9 mouse cellular contexts compared by ENCODE assay signal in the genomic region with DNA sequence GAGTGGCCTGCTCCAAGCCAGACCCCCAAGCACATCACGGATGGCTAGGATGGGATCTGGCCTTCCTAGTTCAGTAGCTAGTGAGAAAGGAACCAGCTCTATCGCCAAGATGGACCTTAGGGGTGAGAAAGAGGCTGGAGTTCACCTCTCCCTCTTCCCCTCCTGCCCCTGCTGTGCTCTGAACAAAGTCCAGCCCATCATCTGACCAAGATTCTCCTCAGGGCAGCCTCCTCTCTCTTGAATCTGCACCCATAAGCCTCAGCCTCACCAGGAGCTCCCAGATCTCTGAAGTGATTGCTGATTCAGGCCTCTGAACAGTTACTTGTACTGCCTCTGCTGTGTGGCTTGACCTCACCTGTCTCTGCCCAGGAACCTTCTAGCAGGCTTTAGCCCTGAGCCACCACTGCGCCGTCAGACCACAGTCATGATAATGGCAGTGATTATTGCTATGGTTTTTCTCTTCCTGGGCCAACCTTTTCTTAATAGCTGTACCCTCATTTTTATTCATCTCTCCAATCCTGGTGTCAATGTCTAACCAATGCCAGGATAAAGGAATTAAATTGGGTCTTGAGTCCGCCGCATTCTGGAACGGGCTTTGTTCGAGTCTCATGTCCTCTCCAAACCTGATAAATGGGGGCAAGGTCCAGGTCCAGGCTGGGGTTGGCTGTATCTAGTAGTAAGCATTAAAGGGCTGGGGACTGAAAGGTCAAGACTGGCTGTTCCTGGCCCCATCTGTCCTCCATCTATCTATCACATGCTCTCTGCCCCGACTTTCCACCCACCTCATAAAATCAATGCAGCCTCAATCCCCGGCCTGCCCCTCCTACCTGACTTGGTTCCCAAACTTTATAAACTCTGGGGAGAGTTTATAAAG. TPM values are rescaled to one million over a fixed set of nuclear protein-coding genes. Genes with fewer than 3 reads are reported as not detected.
DNase-seq lines count a peak whose midpoint lies in the region; ATAC-seq lines count a peak whose summit lies in the region.
"Had no signal": no experiment of that assay in that cellular context is flagged by ENCODE, and none has a peak within 500 bp of the region (broad histone marks: within the 10 kb centered on the region; RNA-seq: fewer than 3 reads in every experiment).

No protein-coding gene starts in this region.

- H3K4me3 ChIP-seq in embryonic facial prominence, embryonic 12.5 days = no peak overlapping the region
- no peak overlapping the region for H3K4me3 ChIP-seq in embryonic facial prominence, embryonic 10.5 days
- H3K4me3 ChIP-seq in midbrain, embryonic 11.5 days (ENCODE audit: low read depth, low read length) = no peak overlapping the region
- no peak overlapping the region for H3K4me3 ChIP-seq in midbrain, embryonic 10.5 days
- H3K4me3 ChIP-seq in kidney, embryonic 16.5 days (ENCODE audit: low read length) = no peak overlapping the region
- H3K4me3 ChIP-seq in stomach, embryonic 15.5 days (replicated peaks) = no peak overlapping the region; the same call in 1 of the 2 replicates

- no peaks in the 10 kb centered on the region for H3K9me3 ChIP-seq in embryonic facial prominence, embryonic 12.5 days
- no peaks in the 10 kb centered on the region for H3K9me3 ChIP-seq in embryonic facial prominence, embryonic 10.5 days
- H3K9me3 ChIP-seq in midbrain, embryonic 11.5 days (ENCODE audit: control insufficient read depth, low read length) = no peaks in the 10 kb centered on the region
- no peaks in the 10 kb centered on the region for H3K9me3 ChIP-seq in midbrain, embryonic 10.5 days (replicated peaks)
- H3K9me3 ChIP-seq in kidney, embryonic 16.5 days (ENCODE audit: low read length) = no peaks in the 10 kb centered on the region
- H3K9me3 ChIP-seq in stomach, embryonic 15.5 days = no peaks in the 10 kb centered on the region
- H3K9me3 ChIP-seq: midbrain, embryonic 15.5 days had no signal

- peak overlapping the region; percentile 65; the same call in 1 of the 2 replicates for H3K4me2 ChIP-seq in embryonic facial prominence, embryonic 12.5 days (replicated peaks)
- H3K4me2 ChIP-seq in midbrain, embryonic 11.5 days = no peak overlapping the region
- H3K4me2 ChIP-seq in kidney, embryonic 16.5 days (replicated peaks; ENCODE audit: low read depth, low read length) = no peak overlapping the region
- peak overlapping the region; percentile 76 for H3K4me2 ChIP-seq in stomach, embryonic 15.5 days

- 0 out of 2 replicates have a peak, but pooled peaks cover 3% of the 10 kb centered on the region for H3K27me3 ChIP-seq in embryonic facial prominence, embryonic 12.5 days
- peaks cover 26% of the 10 kb centered on the region for H3K27me3 ChIP-seq in embryonic facial prominence, embryonic 10.5 days (replicated peaks; ENCODE audit: low read depth, poor library complexity, severe bottlenecking)
- no peaks in the 10 kb centered on the region for H3K27me3 ChIP-seq in midbrain, embryonic 11.5 days (ENCODE audit: control insufficient read depth, insufficient read depth, low read length)
- peaks cover 45% of the 10 kb centered on the region for H3K27me3 ChIP-seq in midbrain, embryonic 10.5 days (ENCODE audit: low read depth, poor library complexity, severe bottlenecking)
- H3K27me3 ChIP-seq in kidney, embryonic 16.5 days (ENCODE audit: insufficient read depth, low read length) = no peaks in the 10 kb centered on the region
- no peaks in the 10 kb centered on the region for H3K27me3 ChIP-seq in stomach, embryonic 15.5 days (replicated peaks)

- no peak for ATAC-seq in embryonic facial prominence, embryonic 12.5 days (ENCODE audit: insufficient number of reproducible peaks, insufficient read depth, low FRiP score, low TSS enrichment)
- ATAC-seq in midbrain, embryonic 11.5 days (ENCODE audit: low FRiP score) = no peak
- ATAC-seq in kidney, embryonic 16.5 days (ENCODE audit: low FRiP score, low TSS enrichment) = no peak
- no peak for ATAC-seq in stomach, embryonic 15.5 days (ENCODE audit: insufficient read depth, low FRiP score, low read depth)
- ATAC-seq: midbrain, embryonic 15.5 days had no signal

- 66% methylated on average over 10 of the region's 10 CpGs for WGBS in embryonic facial prominence, embryonic 12.5 days
- whole genome bisulfite sequencing in embryonic facial prominence, embryonic 10.5 days = 73% methylated on average over 10 of the region's 10 CpGs
- WGBS in midbrain, embryonic 11.5 days = 76% methylated on average over 10 of the region's 10 CpGs
- 74% methylated on average over 10 of the region's 10 CpGs for WGBS in midbrain, embryonic 10.5 days
- WGBS in kidney, embryonic 16.5 days = 63% methylated on average over 10 of the region's 10 CpGs
- WGBS in stomach, embryonic 15.5 days = 62% methylated on average over 10 of the region's 10 CpGs

- H3K4me1 ChIP-seq in embryonic facial prominence, embryonic 12.5 days = peaks cover 20% of the 10 kb centered on the region
- H3K4me1 ChIP-seq in embryonic facial prominence, embryonic 10.5 days = peaks cover 51% of the 10 kb centered on the region
- no peaks in the 10 kb centered on the region; the same call in 1 of the 2 replicates for H3K4me1 ChIP-seq in midbrain, embryonic 11.5 days (ENCODE audit: control insufficient read depth, insufficient read depth, low read length)
- peaks cover 35% of the 10 kb centered on the region for H3K4me1 ChIP-seq in midbrain, embryonic 10.5 days
- peaks cover 16% of the 10 kb centered on the region for H3K4me1 ChIP-seq in kidney, embryonic 16.5 days (ENCODE audit: insufficient read depth, low read length)
- peaks cover 15% of the 10 kb centered on the region; the same call in 1 of the 2 replicates for H3K4me1 ChIP-seq in stomach, embryonic 15.5 days

- no peak overlapping the region for H3K27ac ChIP-seq in embryonic facial prominence, embryonic 12.5 days
- no peak overlapping the region for H3K27ac ChIP-seq in embryonic facial prominence, embryonic 10.5 days (replicated peaks)
- no peak overlapping the region for H3K27ac ChIP-seq in midbrain, embryonic 11.5 days (ENCODE audit: low read depth, low read length)
- H3K27ac ChIP-seq in midbrain, embryonic 10.5 days (replicated peaks) = no peak overlapping the region
- no peak overlapping the region for H3K27ac ChIP-seq in kidney, embryonic 16.5 days (ENCODE audit: low read length)
- no peak overlapping the region; the same call in 1 of the 2 replicates for H3K27ac ChIP-seq in stomach, embryonic 15.5 days
- H3K27ac ChIP-seq: midbrain, embryonic 15.5 days had no signal

- H3K36me3 ChIP-seq in embryonic facial prominence, embryonic 12.5 days = no peaks in the 10 kb centered on the region
- no peaks in the 10 kb centered on the region for H3K36me3 ChIP-seq in embryonic facial prominence, embryonic 10.5 days (replicated peaks)
- no peaks in the 10 kb centered on the region for H3K36me3 ChIP-seq in midbrain, embryonic 11.5 days (ENCODE audit: control insufficient read depth, insufficient read depth, low read length)
- no peaks in the 10 kb centered on the region for H3K36me3 ChIP-seq in midbrain, embryonic 10.5 days
- H3K36me3 ChIP-seq in kidney, embryonic 16.5 days (ENCODE audit: insufficient read depth, low read length) = no peaks in the 10 kb centered on the region
- H3K36me3 ChIP-seq in stomach, embryonic 15.5 days = no peaks in the 10 kb centered on the region
- H3K36me3 ChIP-seq: midbrain, embryonic 15.5 days had no signal

- DNase-seq in embryonic facial prominence, embryonic 10.5 days (ENCODE audit: low spot score) = no peak
- peak; percentile 79 for DNase-seq in midbrain, embryonic 11.5 days (ENCODE audit: low spot score, missing footprints)
- no peak for DNase-seq in midbrain, embryonic 10.5 days (ENCODE audit: low spot score)
- no peak for DNase-seq in frontal cortex, postnatal 36 days (ENCODE audit: low spot score in 2 of 2)
- no peak for DNase-seq in thymus, postnatal 0 days (ENCODE audit: low spot score)

- H3K9ac ChIP-seq in embryonic facial prominence, embryonic 12.5 days = no peak overlapping the region
- H3K9ac ChIP-seq in midbrain, embryonic 11.5 days (ENCODE audit: low read length) = no peak overlapping the region
- H3K9ac ChIP-seq in kidney, embryonic 16.5 days (replicated peaks; ENCODE audit: low read length) = peak overlapping the region; percentile 63; the same call in 1 of the 2 replicates
- no peak overlapping the region for H3K9ac ChIP-seq in stomach, embryonic 15.5 days

RNA-seq across cellular contexts. Expression of gene Tob2, which starts 23.4 kb away (rescaled TPM):
- 22.9 and 23.0 TPM in 2 replicates for polyA plus RNA-seq in embryonic facial prominence, embryonic 12.5 days (2016; fragmentation: Nextera tagmentation; extraction: Ambion mirVana)
- polyA plus RNA-seq in embryonic facial prominence, embryonic 10.5 days (2016; fragmentation: Nextera tagmentation; extraction: Ambion mirVana) = 20.1 and 20.3 TPM in 2 replicates
- 10.4 and 12.9 TPM in 2 replicates for polyA plus RNA-seq in midbrain, embryonic 11.5 days (2014; fragmentation: Nextera tagmentation; extraction: Ambion mirVana)
- polyA plus RNA-seq in midbrain, embryonic 10.5 days (2016; fragmentation: Nextera tagmentation; extraction: Ambion mirVana) = 17.7 and 19.6 TPM in 2 replicates
- polyA plus RNA-seq in kidney, embryonic 16.5 days (2015; fragmentation: Nextera tagmentation; extraction: Ambion mirVana) = 29.6 and 32.6 TPM in 2 replicates
- 26.6 and 27.9 TPM in 2 replicates for polyA plus RNA-seq in stomach, embryonic 15.5 days (2015; fragmentation: Nextera tagmentation; extraction: Ambion mirVana)
- 28.8 TPM in 2 replicates for polyA plus RNA-seq in thymus, postnatal 0 days (2015; fragmentation: Nextera tagmentation; extraction: Ambion mirVana)

RNA-seq across cellular contexts. Expression of gene Tef, which starts 33.0 kb away (rescaled TPM):
- polyA plus RNA-seq in embryonic facial prominence, embryonic 12.5 days (2016; fragmentation: Nextera tagmentation; extraction: Ambion mirVana) = 29.7 and 30.9 TPM in 2 replicates
- 15.9 and 16.0 TPM in 2 replicates for polyA plus RNA-seq in embryonic facial prominence, embryonic 10.5 days (2016; fragmentation: Nextera tagmentation; extraction: Ambion mirVana)
- polyA plus RNA-seq in midbrain, embryonic 11.5 days (2014; fragmentation: Nextera tagmentation; extraction: Ambion mirVana) = 11.0 and 12.9 TPM in 2 replicates
- polyA plus RNA-seq in midbrain, embryonic 10.5 days (2016; fragmentation: Nextera tagmentation; extraction: Ambion mirVana) = 15.7 and 19.0 TPM in 2 replicates
- polyA plus RNA-seq in kidney, embryonic 16.5 days (2015; fragmentation: Nextera tagmentation; extraction: Ambion mirVana) = 25.7 and 28.9 TPM in 2 replicates
- 24.1 and 24.6 TPM in 2 replicates for polyA plus RNA-seq in stomach, embryonic 15.5 days (2015; fragmentation: Nextera tagmentation; extraction: Ambion mirVana)
- 12.3 and 14.8 TPM in 2 replicates for polyA plus RNA-seq in thymus, postnatal 0 days (2015; fragmentation: Nextera tagmentation; extraction: Ambion mirVana)

RNA-seq across cellular contexts. Expression of gene Phf5a, which starts 36.5 kb away (rescaled TPM):
- 145 and 163 TPM in 2 replicates for polyA plus RNA-seq in embryonic facial prominence, embryonic 12.5 days (2016; fragmentation: Nextera tagmentation; extraction: Ambion mirVana)
- polyA plus RNA-seq in embryonic facial prominence, embryonic 10.5 days (2016; fragmentation: Nextera tagmentation; extraction: Ambion mirVana) = 260 and 267 TPM in 2 replicates
- polyA plus RNA-seq in midbrain, embryonic 11.5 days (2014; fragmentation: Nextera tagmentation; extraction: Ambion mirVana) = 179 and 197 TPM in 2 replicates
- 224 and 252 TPM in 2 replicates for polyA plus RNA-seq in midbrain, embryonic 10.5 days (2016; fragmentation: Nextera tagmentation; extraction: Ambion mirVana)
- polyA plus RNA-seq in kidney, embryonic 16.5 days (2015; fragmentation: Nextera tagmentation; extraction: Ambion mirVana) = 167 and 172 TPM in 2 replicates
- 128 and 134 TPM in 2 replicates for polyA plus RNA-seq in stomach, embryonic 15.5 days (2015; fragmentation: Nextera tagmentation; extraction: Ambion mirVana)
- polyA plus RNA-seq in thymus, postnatal 0 days (2015; fragmentation: Nextera tagmentation; extraction: Ambion mirVana) = 154 and 161 TPM in 2 replicates

RNA-seq across cellular contexts. Expression of gene Aco2, which starts 36.9 kb away (rescaled TPM):
- 146 and 155 TPM in 2 replicates for polyA plus RNA-seq in embryonic facial prominence, embryonic 12.5 days (2016; fragmentation: Nextera tagmentation; extraction: Ambion mirVana)
- 153 TPM in 2 replicates for polyA plus RNA-seq in embryonic facial prominence, embryonic 10.5 days (2016; fragmentation: Nextera tagmentation; extraction: Ambion mirVana)
- polyA plus RNA-seq in midbrain, embryonic 11.5 days (2014; fragmentation: Nextera tagmentation; extraction: Ambion mirVana) = 155 and 165 TPM in 2 replicates
- polyA plus RNA-seq in midbrain, embryonic 10.5 days (2016; fragmentation: Nextera tagmentation; extraction: Ambion mirVana) = 152 and 163 TPM in 2 replicates
- polyA plus RNA-seq in kidney, embryonic 16.5 days (2015; fragmentation: Nextera tagmentation; extraction: Ambion mirVana) = 281 and 293 TPM in 2 replicates
- polyA plus RNA-seq in stomach, embryonic 15.5 days (2015; fragmentation: Nextera tagmentation; extraction: Ambion mirVana) = 153 and 185 TPM in 2 replicates
- 126 and 136 TPM in 2 replicates for polyA plus RNA-seq in thymus, postnatal 0 days (2015; fragmentation: Nextera tagmentation; extraction: Ambion mirVana)

Comparison
In these comparisons a context has a peak if more than half of its experiments do, and no peak if none do; other contexts are left out.
1. H3K4me2 ChIP-seq: peak in embryonic facial prominence, embryonic 12.5 days (single experiment) and stomach, embryonic 15.5 days (single experiment); none in midbrain, embryonic 11.5 days (single experiment) and kidney, embryonic 16.5 days (single experiment).